Mouse (Mus musculus) large intestine, adult 2 months (tissue): ENCODE measurements around the gene Cox19. TPM values are rescaled to one million over a fixed set of nuclear protein-coding genes. Genes with fewer than 3 reads are reported as not detected.
A peak's percentile ranks its signal among the peaks of the same experiment; 100 is the strongest.
"Not testable (repeated sequence)": the region's sequence is repeated elsewhere in the genome, so short reads cannot be mapped to it uniquely, and the experiment has no call there.

Experiments used
- DNase-seq: peaks from one replicate; pipeline ENCODE4 v3.0.0-alpha.2; 2012; ENCODE audit warnings: low read depth, low spot score
- WGBS: fragments of 180-500 bp; shearing (Covaris S2); methylation state at CpG from one replicate; pipeline ENCODE4 v1.1.7; 2018; 5-methylcytosine and 5-hydroxymethylcytosine counted together
- polyA plus RNA-seq: library from polyadenylated mRNA; depleted of rRNA; stranded (reverse); fragments of >200 nt; gene quantifications from 2 replicates; pipeline ENCODE4 v1.2.3, GENCODE M21; 2012

Cox19 gene
- polyA plus RNA-seq, 1 experiment = 98.4 TPM

- not testable (repeated sequence) for DNase-seq
- 86% methylated on average over 10 of the region's 10 CpGs for WGBS
Measured at GRCm38 (mm10) chr5:139334394-139334793, 16.8 kb downstream of the Cox19 start.

- no peak for DNase-seq
- WGBS = 30% methylated on average over 16 of the region's 16 CpGs
Measured at GRCm38 (mm10) chr5:139333301-139334013, 17.8 kb downstream of the Cox19 start.

DNA sequence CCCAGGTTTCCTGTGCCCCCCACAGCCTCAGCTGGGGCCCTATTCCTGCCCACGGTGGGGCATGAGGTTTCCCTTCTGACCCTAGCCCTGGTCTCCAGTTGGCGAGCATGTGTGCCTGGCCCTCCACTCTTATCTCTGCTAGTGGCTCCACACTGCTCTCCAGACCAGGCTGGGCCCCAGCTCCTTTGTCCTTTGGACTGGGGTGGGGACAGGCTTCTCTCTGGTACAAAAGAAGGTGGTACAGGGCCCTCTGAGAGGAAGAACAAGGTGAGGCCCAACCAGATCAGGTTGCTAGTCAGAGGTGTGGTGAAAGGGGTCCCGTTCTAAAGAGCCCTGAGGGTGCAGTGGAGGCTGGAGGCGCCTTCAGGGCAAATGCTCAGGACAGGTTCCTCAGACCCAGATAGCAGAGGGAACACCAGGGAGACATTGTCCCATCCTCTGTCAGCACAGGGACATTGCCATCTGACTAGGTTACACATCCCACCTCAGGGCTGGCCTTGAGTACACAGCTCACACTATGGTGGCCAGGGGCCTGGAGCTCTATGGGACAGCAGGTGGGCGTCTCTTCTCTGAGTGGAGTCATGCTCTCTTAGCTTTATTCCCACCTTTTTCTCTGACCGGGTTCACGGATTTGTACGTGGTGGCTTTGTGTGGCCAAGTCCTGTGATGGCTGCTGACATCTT, 18.5 kb downstream of the Cox19 start:
- DNase-seq = no peak
- WGBS = 48% methylated on average over 8 of the region's 8 CpGs

DNA sequence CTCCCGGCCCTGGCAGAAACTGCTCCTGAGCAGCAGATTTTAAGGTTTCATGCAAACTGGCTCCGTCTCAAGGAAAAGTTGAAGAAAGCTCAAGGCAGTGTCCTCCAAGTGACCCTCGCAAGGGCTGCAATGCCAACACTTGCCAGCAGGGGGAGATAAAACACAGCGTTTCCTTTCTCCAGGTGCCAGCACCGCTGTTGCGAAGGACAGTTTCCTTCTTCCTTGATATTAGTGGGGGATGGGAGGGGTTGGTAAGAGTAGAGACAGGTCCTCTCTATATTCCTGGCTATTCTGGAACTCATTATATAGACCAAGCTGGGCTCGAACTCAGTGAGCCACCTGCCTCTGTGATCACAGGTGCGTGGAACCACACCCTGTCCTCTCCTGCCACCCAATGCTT, 19.5 kb downstream of the Cox19 start:
- DNase-seq = no peak
- 14% methylated on average over 8 of the region's 8 CpGs for WGBS

DNA sequence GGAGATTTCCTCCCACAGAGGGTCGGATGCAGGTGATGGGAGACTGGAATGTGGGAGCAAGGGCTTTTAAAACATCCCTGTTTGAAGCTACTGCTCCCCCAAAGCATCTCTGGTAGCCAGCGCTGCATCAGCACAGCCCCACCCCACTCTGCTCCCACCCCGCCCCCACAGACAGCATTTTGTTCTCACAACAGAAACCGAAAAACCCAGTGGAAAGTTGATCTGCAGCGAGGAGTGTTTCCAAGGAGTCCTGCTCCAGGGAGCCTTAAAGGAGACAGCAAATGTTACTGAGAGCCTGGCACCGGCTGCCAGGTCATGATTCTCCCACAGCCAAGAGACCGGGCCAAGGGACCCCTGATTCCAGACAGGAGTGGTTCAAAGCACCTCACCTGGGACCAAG, 20.5 kb downstream of the Cox19 start:
- DNase-seq = no peak
- 72% methylated on average over 7 of the region's 7 CpGs for WGBS

GRCm38 (mm10) chr5:139327634-139328020, 23.6 kb downstream of the Cox19 start:
- 73% methylated on average over 7 of the region's 7 CpGs for WGBS
- DNase-seq = no peak

GRCm38 (mm10) chr5:139326986-139327633, 24.1 kb downstream of the Cox19 start:
- DNase-seq = no peak
- WGBS = 80% methylated on average over 7 of the region's 7 CpGs

GRCm38 (mm10) chr5:139326111-139326696, 25.0 kb downstream of the Cox19 start:
- WGBS = 66% methylated on average over 13 of the region's 13 CpGs
- no peak for DNase-seq

- DNase-seq = no peak
- WGBS = 2% methylated on average over 60 of the region's 61 CpGs
Measured at GRCm38 (mm10) chr5:139325395-139325966, 25.7 kb downstream of the Cox19 start, which contains the start of gene Adap1. Gene Adap1 (minus strand): TSS chr5:139325622.

- no peak for DNase-seq
Measured at GRCm38 (mm10) chr5:139324691-139325394, 26.4 kb downstream of the Cox19 start.

DNA sequence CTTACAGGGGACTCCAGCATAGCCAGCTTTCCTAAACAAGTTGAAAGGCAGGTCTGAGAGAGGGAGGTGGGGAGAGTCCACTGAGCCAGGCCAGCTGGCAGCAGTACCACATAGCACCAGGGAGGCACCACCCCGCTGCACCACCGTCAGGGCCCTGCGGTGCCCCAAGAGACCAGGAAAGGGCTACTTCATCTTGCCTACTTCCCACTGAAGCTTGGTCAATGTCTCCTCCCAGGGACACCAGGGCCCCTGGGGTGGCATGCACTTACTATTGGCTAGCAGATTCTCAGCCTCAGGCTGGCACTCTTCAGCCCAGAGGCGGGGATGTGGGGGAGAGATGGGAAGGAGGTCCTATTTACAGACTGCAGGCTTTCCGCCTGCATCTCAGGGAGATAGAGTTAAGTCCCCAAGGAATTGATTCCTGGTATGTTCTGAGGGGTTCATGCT, 27.1 kb downstream of the Cox19 start:
- no peak for DNase-seq
- 36% methylated on average over 5 of the region's 5 CpGs for WGBS

More at GRCm38 (mm10) chr5:139324691-139325394, 26.4 kb downstream of the Cox19 start:
- WGBS = 2% methylated on average over 55 of the region's 62 CpGs

DNA sequence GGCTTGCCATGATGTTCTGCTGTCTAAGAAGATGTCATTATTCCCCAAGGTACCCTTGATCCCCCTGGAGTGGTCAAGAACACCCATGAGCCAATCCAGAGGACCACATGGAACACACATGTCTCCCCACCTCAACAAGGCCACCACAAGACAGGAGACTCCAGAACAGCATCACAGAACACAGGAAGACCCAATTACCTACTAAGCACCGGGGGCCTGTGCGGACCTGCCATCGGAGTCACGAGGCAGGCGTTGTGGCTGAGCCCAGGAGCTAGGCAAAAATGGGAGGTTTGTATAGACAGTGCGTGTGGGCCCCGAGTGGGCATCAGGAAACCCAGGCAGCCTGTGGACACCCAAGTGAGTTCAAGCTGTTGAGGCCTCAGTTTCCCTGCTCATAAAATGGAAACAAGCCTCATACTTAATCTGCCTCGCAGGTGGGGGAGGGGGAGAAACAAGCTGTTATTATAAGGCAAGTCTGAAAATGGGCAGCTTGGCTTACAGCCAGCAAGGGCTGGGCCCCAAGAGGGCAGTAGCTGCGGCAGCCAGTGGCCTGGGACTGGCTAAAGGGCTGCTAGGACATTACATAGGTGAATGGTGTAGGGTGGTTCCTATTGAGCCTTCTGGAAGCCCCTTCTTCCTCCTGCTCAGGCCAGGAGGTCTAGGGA, 27.8 kb downstream of the Cox19 start:
- WGBS = 77% methylated on average over 9 of the region's 9 CpGs
- DNase-seq = no peak

GRCm38 (mm10) chr5:139321331-139321730, 29.9 kb downstream of the Cox19 start:
- no peak for DNase-seq
- 86% methylated on average over 6 of the region's 6 CpGs for WGBS

DNA sequence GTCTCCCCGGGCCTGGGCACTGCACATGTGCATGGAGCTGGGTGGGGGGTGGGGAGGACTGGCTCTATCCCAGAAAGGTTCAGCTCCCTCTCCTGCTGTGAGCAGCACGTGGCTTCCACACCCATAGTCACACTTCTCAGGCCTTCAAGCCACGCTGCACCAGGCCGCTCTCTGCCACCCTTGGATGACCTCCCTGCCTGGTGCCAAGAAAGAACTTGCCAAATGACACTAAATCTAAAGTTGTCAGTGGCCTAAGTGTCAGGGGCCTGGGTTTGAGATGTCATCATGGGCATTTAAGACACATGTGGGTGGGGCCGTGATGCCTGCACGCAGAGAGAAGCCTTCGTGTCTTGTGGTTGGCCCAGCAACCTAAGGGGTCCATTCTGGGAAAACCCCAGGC, 30.8 kb downstream of the Cox19 start:
- WGBS = 68% methylated on average over 7 of the region's 7 CpGs
- DNase-seq = no peak

GRCm38 (mm10) chr5:139317751-139318504, 33.3 kb downstream of the Cox19 start:
- no peak for DNase-seq
- 70% methylated on average over 21 of the region's 21 CpGs for WGBS

DNA sequence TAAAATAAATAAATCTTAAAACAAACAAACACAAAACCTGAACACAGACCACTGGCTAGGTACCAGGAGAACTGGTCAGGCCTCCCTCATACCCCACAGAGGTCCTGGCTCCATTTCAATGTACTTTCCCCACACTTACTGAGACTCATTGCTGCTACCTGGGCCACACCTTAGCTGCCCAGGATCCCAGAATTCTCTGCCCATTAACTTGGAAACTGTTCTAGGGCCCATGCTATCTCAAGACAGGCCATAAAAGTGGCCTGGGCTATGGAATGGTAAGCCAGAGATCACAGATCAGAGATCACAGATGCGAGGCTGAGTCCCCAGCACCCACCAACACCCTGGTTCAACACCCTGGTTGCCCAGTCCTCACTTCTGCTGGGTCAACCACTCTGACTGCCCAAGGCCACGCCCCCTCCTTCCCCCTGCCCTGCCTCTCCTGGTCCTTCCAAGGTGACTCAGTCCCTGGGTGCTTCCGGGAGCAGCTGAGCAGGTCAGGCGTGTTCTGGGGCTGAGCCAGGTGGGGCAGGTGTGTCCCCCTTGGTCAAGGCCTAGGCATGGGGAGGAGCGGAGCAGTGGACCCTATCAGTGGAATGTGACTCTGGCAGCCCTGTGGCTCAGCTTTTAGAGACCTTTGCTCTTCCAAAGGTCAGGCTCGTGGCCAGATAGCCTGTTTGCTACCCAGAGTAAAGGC, 34.1 kb downstream of the Cox19 start:
- DNase-seq = peak; percentile 87
- WGBS = 35% methylated on average over 6 of the region's 6 CpGs

- WGBS = 38% methylated on average over 12 of the region's 12 CpGs
Measured at GRCm38 (mm10) chr5:139314941-139315642, 36.1 kb downstream of the Cox19 start.

More at GRCm38 (mm10) chr5:139314941-139315642, 36.1 kb downstream of the Cox19 start:
- DNase-seq = no peak
